Mouse (Mus musculus) heart, adult 2 months (tissue): ENCODE measurements at regions not wholly inside any gene's neighbourhood (a gene's known extent, or its start where the extent isn't known, plus 50 kb on each side); places are given as distances from the start of the nearest gene placed in this dataset.

Source experiments
- CTCF ChIP-seq: fragments of 200-600 bp; IDR thresholded peaks from 2 replicates; pipeline ENCODE4 v1.8.1; 2022; ENCODE audit warnings: antibody characterized with exemption, mild to moderate bottlenecking, moderate library complexity
- POLR2A ChIP-seq: fragments of 200-500 bp; IDR thresholded peaks from 2 replicates; pipeline ENCODE4 v1.6.1; 2011; ENCODE audit warnings: mild to moderate bottlenecking, low read depth, low read length, control low read depth; ENCODE audit not compliant: insufficient read depth

DNA sequence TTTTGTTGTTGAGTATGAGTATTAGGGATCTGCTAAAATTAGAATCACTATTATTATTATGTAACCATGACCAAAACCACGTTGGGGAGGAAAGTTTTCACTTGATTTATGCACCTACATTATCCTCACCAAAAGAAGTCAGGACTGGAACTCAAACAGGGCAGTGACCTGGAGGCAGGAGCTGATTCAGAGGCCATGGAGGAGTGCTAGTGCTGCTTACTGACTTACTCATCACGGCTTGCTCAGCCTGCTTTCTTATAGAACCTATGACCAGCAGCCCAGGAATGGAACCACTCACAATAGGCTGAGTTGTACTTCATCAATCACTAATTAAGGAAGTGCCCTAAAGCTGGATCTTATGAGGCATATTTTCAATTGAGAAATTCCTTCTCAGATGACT lies 470.9 kb upstream of the Rgmb start:
- TF ChIP-seq CTCF = no peak
- no peak for TF ChIP-seq POLR2A
